Mouse (Mus musculus) intestine, postnatal 0 days (tissue): ENCODE results near the gene Slc22a14. TPM values are rescaled to one million over a fixed set of nuclear protein-coding genes. Genes with fewer than 3 reads are reported as not detected.

Source experiments
- ATAC-seq: fragments of 200-750 bp; cut with Nextera tagmentation; 2 replicates; pipeline ENCODE4 v1.8.0; 2017; ENCODE audit warnings: mild to moderate bottlenecking, moderate TSS enrichment, moderate library complexity
- H3K27ac ChIP-seq: fragments of 300-500 bp; sonication (generic); 2 replicates; pipeline ENCODE4 v1.5.1; 2014; ENCODE audit warnings: mild to moderate bottlenecking, low read depth, low read length, moderate library complexity
- H3K27me3 ChIP-seq: fragments of 300-500 bp; sonication (generic); replicated peaks from 2 replicates; pipeline ENCODE4 v1.6.1; 2014; ENCODE audit warnings: low read length, mixed read lengths; ENCODE audit not compliant: control insufficient read depth, insufficient read depth
- H3K36me3 ChIP-seq: fragments of 300-500 bp; sonication (generic); 2 replicates; pipeline ENCODE4 v1.6.1; 2014; ENCODE audit warnings: mild to moderate bottlenecking, moderate library complexity; ENCODE audit not compliant: control insufficient read depth, insufficient read depth
- H3K4me1 ChIP-seq: fragments of 300-500 bp; sonication (generic); replicated peaks from 2 replicates; pipeline ENCODE4 v1.6.1; 2014; ENCODE audit warnings: antibody characterized with exemption, low read length, mixed read lengths; ENCODE audit not compliant: control insufficient read depth, insufficient read depth
- H3K4me2 ChIP-seq: fragments of 300-500 bp; sonication (generic); replicated peaks from 2 replicates; pipeline ENCODE4 v1.6.1; 2014; ENCODE audit warnings: low read depth, mild to moderate bottlenecking, moderate library complexity
- H3K4me3 ChIP-seq: fragments of 300-500 bp; sonication (generic); 2 replicates; pipeline ENCODE4 v1.5.1; 2014; ENCODE audit warnings: low read depth, low read length
- H3K9ac ChIP-seq: fragments of 300-500 bp; sonication (generic); 2 replicates; pipeline ENCODE4 v1.6.1; 2014; ENCODE audit warnings: mild to moderate bottlenecking, low read depth, low read length
- H3K9me3 ChIP-seq: fragments of 300-500 bp; sonication (generic); 2 replicates; pipeline ENCODE4 v1.6.1; 2016; ENCODE audit warnings: mixed run types; ENCODE audit not compliant: control insufficient read depth
- CTCF ChIP-seq: sonication (generic); IDR thresholded peaks from 2 replicates; pipeline ENCODE4 v1.5.1; 2016; ENCODE audit warnings: low read depth, mild to moderate bottlenecking, control low read depth, antibody characterized with exemption, moderate library complexity
- WGBS: fragments of 180-500 bp; shearing (Covaris S2); extraction: QIAGEN DNeasy Blood & Tissue Kit; methylation state at CpG from one replicate; pipeline ENCODE4 v1.1.7; 2014; 5-methylcytosine and 5-hydroxymethylcytosine counted together
- polyA plus RNA-seq: library from polyadenylated mRNA; unstranded; fragments of >200 nt; fragmentation: Nextera tagmentation; extraction: Ambion mirVana; gene quantifications from 2 replicates; pipeline ENCODE4 v1.2.1, GENCODE M21; 2015

The Slc22a14 gene
- polyA plus RNA-seq, 1 experiment from 2014 or later: not detected

GRCm38 (mm10) chr9:119402253-119403235 is 37.2 kb upstream of the Slc22a14 start:
- no peak for TF ChIP-seq CTCF
- Histone ChIP-seq H3K4me2 (peak overlapping the region; percentile 99), H3K27ac (peak overlapping the region; percentile 98), H3K9ac (peak overlapping the region; percentile 95), H3K4me3 (peak overlapping the region; percentile 85), H3K4me1 (0 out of 2 replicates have a peak, but pooled peaks cover 3% of the 10 kb centered on the region), H3K27me3 (no peaks in the 10 kb centered on the region), H3K36me3 (no peaks in the 10 kb centered on the region), H3K9me3 (no peaks in the 10 kb centered on the region)
- ATAC-seq: peak; percentile 62
- under 1% methylated on average over 108 of the region's 127 CpGs for WGBS

GRCm38 (mm10) chr9:119401801-119402214 is 36.5 kb upstream of the Slc22a14 start, which contains the start of gene Acvr2b:
Acvr2b (plus strand) TSS chr9:119402118.
- H3K36me3 ChIP-seq: no peaks in the 10 kb centered on the region

GRCm38 (mm10) chr9:119401351-119401750 is 36.0 kb upstream of the Slc22a14 start:
- peak overlapping the region; percentile 99 for H3K4me2 ChIP-seq
- ATAC-seq: peak; percentile 7
- H3K9ac ChIP-seq: peak overlapping the region; percentile 17; the same call in 1 of the 2 replicates
- TF ChIP-seq CTCF: no peak
- H3K27me3 ChIP-seq: no peaks in the 10 kb centered on the region
- no peaks in the 10 kb centered on the region for H3K36me3 ChIP-seq
- H3K4me3 ChIP-seq: peak overlapping the region; percentile 85
- H3K4me1 ChIP-seq: 0 out of 2 replicates have a peak, but pooled peaks cover 3% of the 10 kb centered on the region
- peak overlapping the region; percentile 98; the same call in 1 of the 2 replicates for H3K27ac ChIP-seq
- 1% methylated on average over 7 of the region's 7 CpGs for WGBS
- no peaks in the 10 kb centered on the region for H3K9me3 ChIP-seq

More at GRCm38 (mm10) chr9:119401801-119402214, 36.5 kb upstream of the Slc22a14 start, which contains the start of gene Acvr2b:
- peak within 1 kb of the TSS; percentile 99 for H3K4me2 ChIP-seq
- H3K4me1 ChIP-seq: 0 out of 2 replicates have a peak, but pooled peaks cover 3% of the 10 kb centered on the region
- no peaks in the 10 kb centered on the region for H3K9me3 ChIP-seq
- H3K4me3 ChIP-seq: peak within 1 kb of the TSS; percentile 85
- no peaks in the 10 kb centered on the region for H3K27me3 ChIP-seq
- H3K9ac ChIP-seq: peak within 1 kb of the TSS; percentile 95
- 0% methylated on average over 23 of the region's 32 CpGs for WGBS
- peak; percentile 70 for TF ChIP-seq CTCF
- peak; percentile 92 for ATAC-seq
- H3K27ac ChIP-seq: peak within 1 kb of the TSS; percentile 98

GRCm38 (mm10) chr9:119394808-119395207 is 29.5 kb upstream of the Slc22a14 start:
- Histone ChIP-seq H3K27ac (no peak overlapping the region), H3K9me3 (no peaks in the 10 kb centered on the region), H3K36me3 (0 out of 2 replicates have a peak, but pooled peaks cover 7% of the 10 kb centered on the region), H3K9ac (no peak overlapping the region), H3K4me3 (no peak overlapping the region), H3K4me1 (no peaks in the 10 kb centered on the region), H3K27me3 (no peaks in the 10 kb centered on the region), H3K4me2 (no peak overlapping the region)
- WGBS: 57% methylated on average over 1 of the region's 1 CpGs
- no peak for ATAC-seq
- TF ChIP-seq CTCF: no peak

GRCm38 (mm10) chr9:119390214-119390613 is 24.9 kb upstream of the Slc22a14 start:
- peaks cover 7% of the 10 kb centered on the region; the same call in 1 of the 2 replicates for H3K36me3 ChIP-seq
- 76% methylated on average over 2 of the region's 2 CpGs for WGBS
- H3K4me2 ChIP-seq: no peak overlapping the region
- no peaks in the 10 kb centered on the region for H3K27me3 ChIP-seq
- ATAC-seq: peak; percentile 43
- H3K27ac ChIP-seq: no peak overlapping the region
- no peaks in the 10 kb centered on the region for H3K9me3 ChIP-seq
- no peak overlapping the region for H3K4me3 ChIP-seq
- H3K4me1 ChIP-seq: no peaks in the 10 kb centered on the region
- no peak overlapping the region for H3K9ac ChIP-seq
- TF ChIP-seq CTCF: no peak

GRCm38 (mm10) chr9:119388956-119389355 is 23.6 kb upstream of the Slc22a14 start:
- no peak overlapping the region for H3K4me3 ChIP-seq
- H3K27me3 ChIP-seq: no peaks in the 10 kb centered on the region
- no peak for TF ChIP-seq CTCF
- no peak overlapping the region for H3K4me2 ChIP-seq
- peaks cover 7% of the 10 kb centered on the region; the same call in 1 of the 2 replicates for H3K36me3 ChIP-seq
- no peak overlapping the region for H3K27ac ChIP-seq
- no peaks in the 10 kb centered on the region for H3K4me1 ChIP-seq
- no peak for ATAC-seq
- no peaks in the 10 kb centered on the region for H3K9me3 ChIP-seq
- 52% methylated on average over 5 of the region's 5 CpGs for WGBS
- no peak overlapping the region for H3K9ac ChIP-seq
